Mouse (Mus musculus): ENCODE data around the gene Edc3. TPM values are rescaled to one million over a fixed set of nuclear protein-coding genes. Genes with fewer than 3 reads are reported as not detected.

The Edc3 gene
- polyA plus RNA-seq (2012; ENCODE audit: low replicate concordance), result 2.4 and 6.9 TPM in 2 replicates

GRCm38 (mm10) chr9:57708068-57708719 is at the start of gene Edc3:
Edc3 (plus strand) TSS chr9:57708540.

GRCm38 (mm10) chr9:57683520-57683919 is 24.8 kb upstream of the Edc3 start, which contains the start of gene Cyp1a2:
Cyp1a2 (minus strand) TSS chr9:57683703.

GRCm38 (mm10) chr9:57687751-57688150 is 20.6 kb upstream of the Edc3 start, which contains the start of gene Cyp1a1:
Cyp1a1 (plus strand) TSS chr9:57687928.

DNA sequence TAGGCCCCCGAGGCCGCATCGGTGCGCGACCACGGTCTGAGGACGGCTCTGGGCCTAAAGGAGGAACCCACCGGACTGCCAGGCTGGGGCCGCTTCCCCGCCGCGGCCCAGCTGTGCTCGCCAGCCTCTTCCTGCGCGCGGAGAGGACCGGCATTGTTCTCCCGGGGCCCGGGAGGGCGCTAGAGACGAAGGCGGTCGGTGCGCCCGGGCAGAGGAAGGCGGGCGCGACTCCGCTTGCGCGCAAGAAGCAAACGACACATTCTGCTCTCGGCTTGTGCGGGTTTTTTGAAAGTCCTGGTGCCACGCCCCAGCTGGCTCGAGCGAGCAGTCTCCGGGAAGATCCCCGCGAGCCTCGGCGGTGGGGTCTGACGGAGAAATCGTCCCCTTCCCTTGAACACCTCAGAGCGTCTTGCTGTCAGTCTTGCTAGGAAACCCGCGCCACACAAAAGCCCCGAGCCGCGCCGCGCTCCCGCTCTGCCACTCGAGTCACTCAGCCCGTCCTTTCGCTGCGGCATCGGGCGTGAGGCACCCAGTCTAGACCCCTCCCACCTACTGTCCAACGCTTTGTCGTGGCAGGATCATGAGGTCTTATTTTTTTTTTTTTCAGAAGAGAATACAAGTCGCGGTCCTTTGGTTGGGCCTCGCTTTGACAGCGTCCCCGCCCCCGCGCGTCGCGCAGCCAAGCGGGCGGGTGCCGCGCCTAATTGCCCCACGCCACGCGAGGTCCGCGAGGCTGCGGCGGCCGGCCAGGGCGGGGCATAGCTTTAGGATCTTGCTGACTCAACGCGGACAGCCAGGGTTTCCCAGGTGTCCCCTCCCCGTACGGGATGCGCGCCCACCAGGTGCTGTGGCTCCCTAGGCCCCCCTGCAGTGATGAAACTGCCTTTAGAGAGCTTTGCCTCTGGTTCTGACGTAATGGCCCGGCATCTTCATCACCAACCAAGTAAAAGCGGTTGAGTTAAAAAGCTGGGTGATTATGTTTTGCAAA is 57.3 kb downstream of the Edc3 start, which contains the start of gene Clk3:
Gene Clk3, minus strand, starts transcription at position 497 of the 988 bp plus-strand sequence.

Other genes starting within 250 kb of the Edc3 start
- 6.0 and 7.6 TPM in 2 replicates for gene Scamp5, start 240.5 kb upstream of the Edc3 start, polyA plus RNA-seq (2012; ENCODE audit: low replicate concordance)
- gene Rpp25, start 204.5 kb upstream of the Edc3 start, polyA plus RNA-seq (2012; ENCODE audit: low replicate concordance), result 0.11 and 0.12 TPM in 2 replicates
- gene Cox5a, start 187.3 kb upstream of the Edc3 start, polyA plus RNA-seq (2012; ENCODE audit: low replicate concordance), result 201 and 210 TPM in 2 replicates
- 15.7 and 42.7 TPM in 2 replicates for gene Fam219b, start 171.0 kb upstream of the Edc3 start, polyA plus RNA-seq (2012; ENCODE audit: low replicate concordance)
- gene Mpi, start 155.8 kb upstream of the Edc3 start, polyA plus RNA-seq (2012; ENCODE audit: low replicate concordance), result 2.1 and 4.2 TPM in 2 replicates
- gene Scamp2, start 147.6 kb upstream of the Edc3 start, polyA plus RNA-seq (2012; ENCODE audit: low replicate concordance), result 13.8 and 74.4 TPM in 2 replicates
- 16.0 and 24.7 TPM in 2 replicates for gene Ulk3, start 119.1 kb upstream of the Edc3 start, polyA plus RNA-seq (2012; ENCODE audit: low replicate concordance)
- not detected in 2 replicates for gene Cplx3, start 102.3 kb upstream of the Edc3 start, polyA plus RNA-seq (2012; ENCODE audit: low replicate concordance)
- gene Lman1l, start 87.8 kb upstream of the Edc3 start, polyA plus RNA-seq (2012; ENCODE audit: low replicate concordance), result 0.10 and 0.49 TPM in 2 replicates
- 759 and 915 TPM in 2 replicates for gene Csk, start 54.9 kb upstream of the Edc3 start, polyA plus RNA-seq (2012; ENCODE audit: low replicate concordance)
- not detected in 2 replicates for gene Cyp1a2, start 24.8 kb upstream of the Edc3 start, polyA plus RNA-seq (2012; ENCODE audit: low replicate concordance)
- gene Cyp1a1, start 20.6 kb upstream of the Edc3 start, polyA plus RNA-seq (2012; ENCODE audit: low replicate concordance), result not detected in 2 replicates
- 49.6 and 59.2 TPM in 2 replicates for gene Clk3, start 57.3 kb downstream of the Edc3 start, polyA plus RNA-seq (2012; ENCODE audit: low replicate concordance)
- 31.6 and 49.8 TPM in 2 replicates for gene Arid3b, start 128.3 kb downstream of the Edc3 start, polyA plus RNA-seq (2012; ENCODE audit: low replicate concordance)
- 78.4 and 108 TPM in 2 replicates for gene Ubl7, start 202.4 kb downstream of the Edc3 start, polyA plus RNA-seq (2012; ENCODE audit: low replicate concordance)
- gene Sema7a, start 231.6 kb downstream of the Edc3 start, polyA plus RNA-seq (2012; ENCODE audit: low replicate concordance), result 19.2 and 66.9 TPM in 2 replicates

Data from hematopoietic multipotent progenitor cell, adult 10-12 weeks (in vitro differentiated cells).